Mouse (Mus musculus): Measurements from ENCODE around the gene Ripply1.

Ripply1 gene

GRCm38 (mm10) chrX:139782278-139783044, at the start of gene Ripply1:
Ripply1 (minus strand) TSS chrX:139782353.
- no peak for DNase-seq

GRCm38 (mm10) chrX:139828363-139829092, 46.4 kb upstream of the Ripply1 start:
- DNase-seq = no peak

GRCm38 (mm10) chrX:139826926-139827325, 44.8 kb upstream of the Ripply1 start:
- no peak for DNase-seq

GRCm38 (mm10) chrX:139825402-139825801, 43.2 kb upstream of the Ripply1 start:
- DNase-seq = no peak

- DNase-seq = no peak
Observed at GRCm38 (mm10) chrX:139815201-139815600, 33.0 kb upstream of the Ripply1 start.

GRCm38 (mm10) chrX:139814018-139814635, 32.0 kb upstream of the Ripply1 start:
- no peak for DNase-seq

GRCm38 (mm10) chrX:139813299-139814002, 31.3 kb upstream of the Ripply1 start:
- DNase-seq = no peak

- no peak for DNase-seq
Observed at GRCm38 (mm10) chrX:139812636-139813298, 30.6 kb upstream of the Ripply1 start.

GRCm38 (mm10) chrX:139808501-139808900, 26.3 kb upstream of the Ripply1 start:
- DNase-seq = peak; percentile 85

- DNase-seq = no peak
Observed at GRCm38 (mm10) chrX:139808085-139808484, 25.9 kb upstream of the Ripply1 start.

GRCm38 (mm10) chrX:139807391-139807790, 25.2 kb upstream of the Ripply1 start:
- DNase-seq = no peak

GRCm38 (mm10) chrX:139805918-139806317, 23.8 kb upstream of the Ripply1 start:
- DNase-seq = no peak

GRCm38 (mm10) chrX:139803028-139803427, 20.9 kb upstream of the Ripply1 start:
- no peak for DNase-seq

GRCm38 (mm10) chrX:139800406-139800878, 18.3 kb upstream of the Ripply1 start, which contains the start of gene Cldn2:
Cldn2 (plus strand) TSS chrX:139800828.
- DNase-seq = no peak

- DNase-seq = no peak
Observed at GRCm38 (mm10) chrX:139799953-139800352, 17.8 kb upstream of the Ripply1 start.

- DNase-seq = no peak
Observed at GRCm38 (mm10) chrX:139797875-139798274, 15.7 kb upstream of the Ripply1 start.

- DNase-seq = no peak
Observed at GRCm38 (mm10) chrX:139796037-139796436, 13.9 kb upstream of the Ripply1 start.

- no peak for DNase-seq
Observed at GRCm38 (mm10) chrX:139794072-139794845, 12.1 kb upstream of the Ripply1 start.

- DNase-seq = peak; percentile 91
Observed at GRCm38 (mm10) chrX:139785764-139786163, 3.6 kb upstream of the Ripply1 start.

- no peak for DNase-seq
Observed at GRCm38 (mm10) chrX:139783045-139783422, 881 bp upstream of the Ripply1 start.

GRCm38 (mm10) chrX:139781563-139781962, 590 bp downstream of the Ripply1 start:
- no peak for DNase-seq

GRCm38 (mm10) chrX:139780988-139781387, 1.2 kb downstream of the Ripply1 start:
- DNase-seq = no peak
